Mouse (Mus musculus): ENCODE measurements around the gene Mpv17l2. TPM values are rescaled to one million over a fixed set of nuclear protein-coding genes. Genes with fewer than 3 reads are reported as not detected.

Mpv17l2 gene
- polyA plus RNA-seq, 1 experiment from 2014 or later, result 29.9 TPM

DNA sequence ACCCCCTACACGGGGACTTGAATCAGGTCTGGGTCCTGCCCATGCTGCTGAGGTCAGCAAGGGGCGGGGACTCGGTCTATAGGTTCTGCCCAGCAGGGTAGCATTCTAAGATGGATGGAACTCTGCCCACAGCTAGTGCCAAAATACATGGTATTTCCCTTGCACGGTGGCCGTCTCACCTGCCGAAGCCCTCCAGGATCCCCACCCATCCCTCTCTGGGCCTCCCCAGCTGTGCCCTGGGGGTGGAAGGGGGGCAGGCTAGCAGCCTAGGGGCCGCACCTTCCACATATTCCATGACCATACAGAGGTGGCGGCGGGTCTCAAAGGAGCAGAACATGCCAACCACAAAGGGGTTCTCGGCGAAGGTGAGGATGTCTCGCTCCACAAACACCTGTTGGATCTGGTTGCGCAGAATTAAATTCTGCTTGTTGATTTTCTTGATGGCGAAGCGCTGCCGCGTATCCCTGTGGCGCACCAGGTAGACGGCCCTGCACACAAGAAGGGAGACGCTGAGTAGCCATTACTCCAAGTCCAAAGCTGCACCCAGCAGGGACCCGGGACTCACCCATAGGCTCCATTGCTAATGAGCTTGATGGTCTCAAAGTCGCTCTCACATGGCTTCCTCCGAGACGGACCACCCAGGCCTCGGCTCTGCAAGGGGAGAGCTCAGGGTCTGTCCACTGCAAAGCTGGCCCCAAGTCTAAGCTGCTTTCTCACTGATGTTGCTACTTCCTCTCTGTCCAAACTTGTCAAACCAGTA is 25.7 kb upstream of the Mpv17l2 start:
- H3K27me3 ChIP-seq (ENCODE audit: low read depth, poor library complexity, severe bottlenecking), result 0 out of 2 replicates have a peak, but pooled peaks cover 16% of the 10 kb centered on the region
- peaks cover 86% of the 10 kb centered on the region for H3K36me3 ChIP-seq
- no peaks in the 10 kb centered on the region for H3K9me3 ChIP-seq (replicated peaks)
- no peak for DNase-seq (ENCODE audit: low spot score)
- peaks cover 41% of the 10 kb centered on the region for H3K4me1 ChIP-seq
- H3K4me3 ChIP-seq, result no peak overlapping the region
- H3K27ac ChIP-seq, result no peak overlapping the region
- WGBS, result 84% methylated on average over 25 of the region's 25 CpGs

DNA sequence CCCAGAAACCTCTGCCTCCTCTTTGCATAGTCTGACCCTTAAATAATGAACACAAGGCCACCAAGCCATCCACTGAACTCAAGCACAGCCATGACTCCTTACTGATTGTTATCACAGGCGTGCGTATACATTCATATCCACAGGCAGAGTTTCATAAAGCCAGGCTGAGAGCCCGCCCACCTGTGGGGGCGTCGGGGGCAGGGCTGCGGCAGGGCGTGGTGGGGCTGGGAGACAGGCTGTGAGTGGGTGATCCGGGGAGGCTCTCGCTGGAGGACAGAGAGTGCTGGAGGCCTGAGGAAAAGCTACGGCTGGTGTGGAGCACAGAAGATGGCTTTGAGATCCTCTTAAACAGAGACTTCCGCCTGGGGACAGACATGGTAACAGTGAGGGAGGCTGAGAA is 19.3 kb upstream of the Mpv17l2 start:
- 82% methylated on average over 11 of the region's 11 CpGs for WGBS
- H3K27ac ChIP-seq, result no peak overlapping the region
- no peaks in the 10 kb centered on the region for H3K27me3 ChIP-seq (ENCODE audit: low read depth, poor library complexity, severe bottlenecking)
- no peak for DNase-seq (ENCODE audit: low spot score)
- H3K36me3 ChIP-seq, result peaks cover 74% of the 10 kb centered on the region
- no peak overlapping the region for H3K4me3 ChIP-seq
- no peaks in the 10 kb centered on the region for H3K9me3 ChIP-seq (replicated peaks)
- peaks cover 28% of the 10 kb centered on the region for H3K4me1 ChIP-seq

DNA sequence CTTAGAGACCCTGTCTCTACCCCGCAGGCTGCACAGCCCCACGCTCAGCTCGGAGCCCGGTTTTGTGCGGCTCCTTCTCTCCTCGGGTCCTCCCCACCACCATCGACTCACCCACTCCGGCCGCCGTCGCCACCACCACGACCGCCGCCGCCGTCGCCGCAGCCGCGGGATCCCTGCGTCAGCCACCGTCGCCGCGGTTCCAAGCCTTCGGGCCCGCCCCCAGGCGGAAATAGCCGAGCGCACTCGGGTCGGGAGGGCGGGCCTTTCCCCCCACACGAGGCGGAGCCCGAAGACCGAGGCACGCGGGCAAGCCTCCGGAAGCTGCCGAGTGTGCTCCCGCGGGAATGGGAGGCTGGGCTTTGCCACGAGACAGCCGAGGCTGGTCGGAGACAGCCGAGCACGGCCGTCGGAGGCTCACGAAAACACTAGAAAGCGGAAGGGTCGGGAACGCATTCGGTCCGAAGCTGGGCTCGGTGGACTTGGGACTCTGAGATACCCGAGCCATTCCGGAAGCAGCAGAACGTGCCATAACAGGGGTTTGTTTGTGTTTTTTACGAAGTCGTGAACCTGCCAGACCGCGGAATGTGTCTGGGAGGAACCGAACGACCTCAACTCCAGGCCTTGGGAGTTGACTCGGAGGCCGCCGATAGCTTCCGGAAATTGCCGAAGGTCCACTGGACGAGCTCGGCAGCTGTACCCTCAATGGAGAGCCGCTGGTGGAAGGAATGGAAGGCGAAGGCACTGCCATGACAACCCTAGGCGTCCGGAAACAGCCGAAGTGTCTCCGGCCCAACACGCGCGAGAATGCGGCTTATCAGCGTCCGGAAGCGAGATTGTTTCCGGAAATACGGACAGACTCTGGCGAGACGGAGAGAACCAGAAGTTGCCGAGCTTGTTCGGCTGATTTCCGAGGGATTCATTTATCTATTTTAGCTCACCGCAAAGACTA is 16.0 kb upstream of the Mpv17l2 start, which contains the start of gene Pik3r2:
Pik3r2 (minus strand) TSS at position 218 of the 949 bp plus-strand sequence.
- WGBS, result under 1% methylated on average over 94 of the region's 94 CpGs
- H3K27me3 ChIP-seq (ENCODE audit: low read depth, poor library complexity, severe bottlenecking), result no peaks in the 10 kb centered on the region
- H3K9me3 ChIP-seq (replicated peaks), result no peaks in the 10 kb centered on the region
- peaks cover 46% of the 10 kb centered on the region for H3K4me1 ChIP-seq
- peak; percentile 99 for DNase-seq (ENCODE audit: low spot score)
- peaks cover 74% of the 10 kb centered on the region for H3K36me3 ChIP-seq
- H3K27ac ChIP-seq, result peak within 1 kb of the TSS; percentile 94
- H3K4me3 ChIP-seq, result peak within 1 kb of the TSS; percentile 66

DNA sequence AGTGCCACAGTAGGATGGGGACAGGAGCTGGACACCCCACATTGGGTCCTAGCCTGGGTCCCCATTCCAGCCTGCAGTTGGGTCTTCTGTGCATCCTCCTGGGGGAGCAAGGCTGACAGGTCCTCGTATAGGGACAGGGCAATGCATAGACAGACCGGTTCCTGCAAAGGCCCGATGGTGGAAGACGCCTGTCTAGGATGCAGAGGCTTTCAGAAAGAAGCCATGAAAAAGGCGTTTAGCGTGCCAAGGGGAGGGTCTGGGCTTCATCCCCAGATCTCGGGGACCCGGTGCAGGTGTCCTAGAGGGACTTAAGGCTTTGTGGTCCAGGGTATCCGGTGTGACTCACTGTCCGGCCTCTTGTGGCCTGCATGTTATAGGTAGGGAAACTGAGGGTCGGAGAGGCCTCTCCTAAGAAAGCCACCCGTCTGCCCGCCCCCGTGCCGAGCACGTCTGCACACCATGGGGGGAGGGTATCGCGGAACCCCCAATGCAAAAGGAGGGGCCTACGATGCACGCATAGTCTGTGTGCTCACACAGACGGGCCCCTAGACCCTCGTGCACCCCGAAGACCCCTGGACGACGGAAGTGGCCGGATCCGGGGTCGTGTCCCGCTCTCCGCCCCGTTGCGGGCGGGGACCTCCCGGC is 15.2 kb upstream of the Mpv17l2 start:
- Histone ChIP-seq H3K27ac (peak overlapping the region; percentile 94), H3K36me3 (peaks cover 74% of the 10 kb centered on the region), H3K4me1 (peaks cover 46% of the 10 kb centered on the region), H3K4me3 (peak overlapping the region; percentile 66), H3K9me3 (replicated peaks) (no peaks in the 10 kb centered on the region), H3K27me3 (ENCODE audit: low read depth, poor library complexity, severe bottlenecking) (no peaks in the 10 kb centered on the region)
- peak; percentile 53 for DNase-seq (ENCODE audit: low spot score)
- WGBS, result 5% methylated on average over 34 of the region's 34 CpGs

DNA sequence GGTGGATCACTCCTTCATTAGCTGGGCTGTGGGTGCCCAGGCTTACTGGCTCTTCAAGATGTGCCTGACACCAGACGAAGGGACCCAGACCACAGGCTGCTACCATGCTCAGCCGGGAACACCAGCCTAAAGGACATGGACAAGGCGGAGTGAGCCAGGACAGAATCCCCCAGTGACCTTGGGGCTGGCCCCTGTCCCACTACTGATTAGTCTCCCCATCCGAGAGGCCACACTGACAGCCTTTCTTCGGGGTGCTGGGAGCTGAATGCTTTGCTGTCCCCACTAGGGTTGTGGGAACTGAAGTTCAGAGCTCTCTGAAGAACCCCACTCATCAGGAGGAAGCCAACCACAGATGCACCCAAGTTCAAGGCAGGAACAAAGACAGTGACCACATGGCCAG is 14.5 kb upstream of the Mpv17l2 start:
- peaks cover 74% of the 10 kb centered on the region for H3K36me3 ChIP-seq
- H3K4me3 ChIP-seq, result peak overlapping the region; percentile 66
- H3K27ac ChIP-seq, result peak overlapping the region; percentile 94
- DNase-seq (ENCODE audit: low spot score), result no peak
- no peaks in the 10 kb centered on the region for H3K27me3 ChIP-seq (ENCODE audit: low read depth, poor library complexity, severe bottlenecking)
- 90% methylated on average over 5 of the region's 5 CpGs for WGBS
- peaks cover 46% of the 10 kb centered on the region for H3K4me1 ChIP-seq
- no peaks in the 10 kb centered on the region for H3K9me3 ChIP-seq (replicated peaks)

DNA sequence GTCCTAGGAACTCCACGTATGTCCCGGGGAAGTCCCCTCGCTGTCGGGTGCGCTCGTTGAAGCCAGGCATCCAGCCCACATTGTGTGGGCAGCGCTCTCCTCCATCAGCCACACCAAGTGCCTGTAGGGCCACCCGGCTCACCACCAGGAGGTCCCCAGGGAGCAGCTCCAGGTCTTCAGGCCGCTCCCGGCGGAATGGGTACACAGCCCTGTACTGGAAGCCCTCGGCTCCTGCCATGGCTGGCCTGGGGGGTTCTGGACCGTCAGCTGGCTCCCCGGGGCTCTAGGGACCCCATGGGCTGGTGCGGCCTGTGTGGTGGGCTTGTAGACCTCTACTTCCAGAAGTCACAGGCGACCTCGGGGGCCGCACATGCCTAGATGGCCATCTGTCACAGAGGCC is 14.0 kb upstream of the Mpv17l2 start:
- H3K36me3 ChIP-seq, result peaks cover 74% of the 10 kb centered on the region
- H3K27me3 ChIP-seq (ENCODE audit: low read depth, poor library complexity, severe bottlenecking), result no peaks in the 10 kb centered on the region
- peak overlapping the region; percentile 12; the same call in 1 of the 2 replicates for H3K27ac ChIP-seq
- WGBS, result 97% methylated on average over 18 of the region's 18 CpGs
- no peak for DNase-seq (ENCODE audit: low spot score)
- H3K4me1 ChIP-seq, result peaks cover 46% of the 10 kb centered on the region
- no peaks in the 10 kb centered on the region for H3K9me3 ChIP-seq (replicated peaks)
- no peak overlapping the region for H3K4me3 ChIP-seq

DNA sequence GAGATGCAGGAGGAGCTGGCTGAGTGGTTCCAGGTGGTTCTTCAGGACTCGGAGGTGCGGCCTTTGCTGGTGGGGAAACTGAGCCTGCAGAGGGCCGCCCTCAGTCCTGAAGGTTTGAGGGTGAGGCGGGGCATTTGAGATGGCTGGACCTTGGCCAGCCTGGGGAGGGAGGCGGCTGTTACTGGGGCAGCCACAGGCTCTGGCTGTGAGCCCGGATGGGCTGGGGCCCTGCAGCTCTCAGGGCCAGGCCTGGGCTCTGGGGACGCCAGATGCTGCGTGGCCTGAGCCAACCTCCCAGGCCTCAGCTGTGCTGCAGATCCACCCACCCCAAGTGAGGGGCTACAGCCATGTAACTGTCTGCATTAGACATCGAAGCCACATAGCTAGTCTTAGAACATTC is 13.1 kb upstream of the Mpv17l2 start:
- Histone ChIP-seq H3K4me1 (peaks cover 45% of the 10 kb centered on the region), H3K36me3 (peaks cover 73% of the 10 kb centered on the region), H3K27ac (no peak overlapping the region), H3K27me3 (ENCODE audit: low read depth, poor library complexity, severe bottlenecking) (no peaks in the 10 kb centered on the region), H3K9me3 (replicated peaks) (no peaks in the 10 kb centered on the region), H3K4me3 (0 out of 2 replicates have a peak overlapping the region, but pooled peaks have one; percentile 1)
- WGBS, result 90% methylated on average over 9 of the region's 9 CpGs
- no peak for DNase-seq (ENCODE audit: low spot score)

DNA sequence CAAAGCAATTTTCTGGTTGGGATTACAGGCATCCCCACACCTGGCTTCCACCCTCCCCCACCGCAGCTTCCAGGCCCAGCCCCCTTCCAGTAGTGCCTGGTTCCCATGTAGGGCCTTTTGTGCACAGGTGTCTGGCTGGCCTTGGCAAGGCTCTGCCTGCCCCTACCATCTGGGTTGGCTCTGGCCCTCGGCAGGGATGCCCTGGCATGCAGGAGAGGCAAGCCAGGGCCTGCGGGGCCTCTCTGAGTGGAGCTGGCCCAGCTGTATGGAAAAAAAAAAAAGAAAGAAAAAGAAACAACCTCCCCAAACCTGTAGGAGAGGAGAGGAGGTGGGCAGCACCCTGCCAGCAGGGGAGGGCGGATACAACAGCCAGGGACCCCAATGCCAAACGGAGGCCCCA is 12.7 kb upstream of the Mpv17l2 start:
- H3K9me3 ChIP-seq (replicated peaks), result no peaks in the 10 kb centered on the region
- H3K4me1 ChIP-seq, result peaks cover 44% of the 10 kb centered on the region
- no peak for DNase-seq (ENCODE audit: low spot score)
- WGBS, result 83% methylated on average over 5 of the region's 5 CpGs
- peaks cover 73% of the 10 kb centered on the region for H3K36me3 ChIP-seq
- no peak overlapping the region for H3K27ac ChIP-seq
- no peak overlapping the region for H3K4me3 ChIP-seq
- H3K27me3 ChIP-seq (ENCODE audit: low read depth, poor library complexity, severe bottlenecking), result no peaks in the 10 kb centered on the region

DNA sequence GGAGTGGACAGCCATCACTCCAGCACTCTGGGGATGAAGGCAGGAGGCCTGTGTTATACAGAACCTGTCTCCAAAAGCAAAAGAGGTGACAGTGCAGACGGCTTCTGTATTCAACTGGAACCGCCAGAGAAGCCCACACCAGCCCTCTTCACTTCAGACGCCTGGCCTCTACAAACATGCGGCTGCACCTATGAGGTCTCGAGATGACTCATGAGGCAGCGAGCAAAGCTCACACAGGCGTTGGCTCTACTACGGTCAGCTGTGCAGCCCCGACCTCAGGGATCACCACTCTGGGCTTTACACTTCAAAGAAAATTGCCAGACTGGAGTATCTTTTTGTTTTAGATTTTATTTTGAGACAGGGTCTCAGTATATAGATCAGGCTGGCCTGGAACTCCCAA is 12.1 kb upstream of the Mpv17l2 start:
- H3K27me3 ChIP-seq (ENCODE audit: low read depth, poor library complexity, severe bottlenecking), result no peaks in the 10 kb centered on the region
- no peak for DNase-seq (ENCODE audit: low spot score)
- no peak overlapping the region for H3K4me3 ChIP-seq
- H3K4me1 ChIP-seq, result peaks cover 39% of the 10 kb centered on the region
- peaks cover 74% of the 10 kb centered on the region for H3K36me3 ChIP-seq
- H3K27ac ChIP-seq, result no peak overlapping the region
- no peaks in the 10 kb centered on the region for H3K9me3 ChIP-seq (replicated peaks)
- WGBS, result 90% methylated on average over 9 of the region's 9 CpGs

DNA sequence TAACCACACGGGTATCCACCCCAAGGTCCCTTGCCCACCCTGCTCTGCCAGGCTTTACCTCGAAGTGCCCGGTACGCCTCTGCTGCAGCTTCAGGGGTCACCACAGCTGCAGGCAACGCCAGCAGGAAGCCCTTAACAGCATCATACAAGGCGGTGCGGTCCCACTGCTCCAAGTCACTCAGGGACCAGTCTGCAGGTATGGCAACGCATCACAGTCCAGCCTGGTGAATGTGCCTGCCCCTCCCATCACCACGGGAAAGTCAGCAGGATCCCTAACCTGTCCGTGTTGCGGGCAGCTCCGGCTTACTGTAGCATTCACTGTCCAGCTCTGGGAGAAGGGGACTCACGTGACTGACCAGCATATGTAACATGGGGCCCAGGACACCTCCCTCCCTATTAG is 11.3 kb upstream of the Mpv17l2 start:
- no peak for DNase-seq (ENCODE audit: low spot score)
- no peaks in the 10 kb centered on the region for H3K27me3 ChIP-seq (ENCODE audit: low read depth, poor library complexity, severe bottlenecking)
- 96% methylated on average over 13 of the region's 13 CpGs for WGBS
- H3K27ac ChIP-seq, result no peak overlapping the region
- no peak overlapping the region for H3K4me3 ChIP-seq
- no peaks in the 10 kb centered on the region for H3K9me3 ChIP-seq (replicated peaks)
- peaks cover 81% of the 10 kb centered on the region for H3K36me3 ChIP-seq
- peaks cover 39% of the 10 kb centered on the region for H3K4me1 ChIP-seq

DNA sequence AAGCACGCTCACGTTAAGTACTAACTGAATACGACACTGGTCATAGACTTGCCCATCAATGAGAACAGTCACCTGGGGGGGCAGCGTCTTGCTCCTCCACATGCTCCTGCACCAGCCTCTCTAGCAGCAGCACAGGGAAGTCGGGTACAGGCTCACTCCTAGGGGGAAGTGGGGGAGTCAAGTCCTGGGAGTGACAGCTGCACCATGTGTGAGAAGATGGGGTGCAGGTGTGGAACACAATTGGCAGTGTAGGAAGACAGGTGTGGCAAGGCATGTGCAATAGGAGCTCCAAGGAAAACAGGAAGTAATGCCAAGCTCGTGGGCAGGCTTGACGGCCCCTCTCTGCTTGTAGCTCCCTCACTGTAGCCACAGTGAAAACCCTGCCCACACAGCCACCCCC is 10.5 kb upstream of the Mpv17l2 start:
- no peaks in the 10 kb centered on the region for H3K9me3 ChIP-seq (replicated peaks)
- no peak overlapping the region for H3K4me3 ChIP-seq
- 88% methylated on average over 7 of the region's 7 CpGs for WGBS
- peaks cover 47% of the 10 kb centered on the region for H3K4me1 ChIP-seq
- no peak overlapping the region for H3K27ac ChIP-seq
- H3K36me3 ChIP-seq, result peaks cover 81% of the 10 kb centered on the region
- H3K27me3 ChIP-seq (ENCODE audit: low read depth, poor library complexity, severe bottlenecking), result no peaks in the 10 kb centered on the region
- DNase-seq (ENCODE audit: low spot score), result no peak

DNA sequence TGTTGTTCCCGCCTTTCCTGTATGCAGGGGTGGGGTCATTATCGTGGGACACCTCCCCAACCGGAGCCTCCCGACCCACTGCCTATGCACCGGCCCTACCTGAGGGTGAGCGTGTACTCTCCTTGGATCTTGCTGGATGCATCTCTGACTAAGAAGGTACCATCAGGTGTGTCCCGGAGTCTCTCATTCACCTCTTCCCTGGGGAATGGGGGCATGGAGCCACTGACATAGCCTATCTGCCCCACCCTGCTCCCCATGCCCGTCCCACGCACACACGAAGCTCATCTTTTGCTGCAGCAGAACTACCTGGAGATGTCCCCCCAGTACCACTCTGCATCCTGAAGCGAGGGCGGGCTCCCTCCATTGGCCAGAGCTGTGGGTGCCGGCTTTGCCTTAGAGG is 10.0 kb upstream of the Mpv17l2 start:
- Histone ChIP-seq H3K27ac (no peak overlapping the region), H3K9me3 (replicated peaks) (no peaks in the 10 kb centered on the region), H3K4me1 (peaks cover 49% of the 10 kb centered on the region), H3K36me3 (peaks cover 81% of the 10 kb centered on the region), H3K27me3 (ENCODE audit: low read depth, poor library complexity, severe bottlenecking) (no peaks in the 10 kb centered on the region), H3K4me3 (no peak overlapping the region)
- DNase-seq (ENCODE audit: low spot score), result no peak
- WGBS, result 94% methylated on average over 13 of the region's 13 CpGs

Measured in limb, embryonic 10.5 days (tissue).